Mouse (Mus musculus) frontal cortex, postnatal 10 days (tissue): ENCODE data around the gene Zfp280d.
"Not testable (repeated sequence)": the region's sequence is repeated elsewhere in the genome, so short reads cannot be mapped to it uniquely, and the experiment has no call there.

Source experiments
- DNase-seq, 2 experiments: peaks; one replicate each; pipeline ENCODE4 v3.0.0; 2022; ENCODE audit warnings: low spot score in 2 of 2, mixed read lengths in 1 of 2

Gene Zfp280d

DNA sequence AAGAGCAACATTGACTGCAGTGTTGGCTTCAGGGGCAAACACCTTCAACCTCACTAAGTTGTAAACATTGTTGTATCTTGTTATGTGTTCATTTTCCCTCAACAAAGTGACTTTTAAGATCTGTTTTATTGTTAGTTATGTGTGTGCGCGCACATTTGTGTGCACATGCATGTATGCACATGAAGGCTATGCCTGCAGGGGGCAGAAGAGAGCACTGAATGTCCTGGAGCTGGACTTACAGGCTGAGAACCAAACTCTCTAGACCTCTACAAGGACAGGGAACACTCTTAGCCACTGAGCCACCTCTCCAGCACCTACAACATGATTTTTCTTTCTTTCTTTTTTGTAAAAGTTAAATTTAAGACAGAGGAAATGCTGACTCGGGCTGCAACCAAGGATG lies 99.4 kb downstream of the Zfp280d start:
- DNase-seq, result no peak

DNA sequence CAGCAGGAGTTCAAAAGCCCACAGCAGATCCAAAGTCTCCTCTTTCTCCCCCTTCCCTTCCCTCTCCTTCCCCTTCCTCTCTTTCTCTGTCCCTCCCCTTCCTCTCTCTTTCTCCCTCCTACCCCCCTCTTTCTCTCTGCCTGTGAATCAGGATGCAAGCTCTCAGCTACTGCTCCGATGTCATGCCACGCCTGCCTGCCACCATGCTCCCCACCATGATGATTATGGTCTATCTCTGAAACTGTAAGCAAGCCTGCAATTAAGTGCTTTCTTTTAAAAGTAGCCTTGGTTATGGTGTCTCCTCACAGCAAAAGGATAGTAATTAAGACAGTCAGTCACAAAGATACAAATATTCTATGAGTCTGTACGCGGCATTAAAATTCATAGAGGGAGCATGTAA lies 100.3 kb downstream of the Zfp280d start:
- DNase-seq, result no peak

DNA sequence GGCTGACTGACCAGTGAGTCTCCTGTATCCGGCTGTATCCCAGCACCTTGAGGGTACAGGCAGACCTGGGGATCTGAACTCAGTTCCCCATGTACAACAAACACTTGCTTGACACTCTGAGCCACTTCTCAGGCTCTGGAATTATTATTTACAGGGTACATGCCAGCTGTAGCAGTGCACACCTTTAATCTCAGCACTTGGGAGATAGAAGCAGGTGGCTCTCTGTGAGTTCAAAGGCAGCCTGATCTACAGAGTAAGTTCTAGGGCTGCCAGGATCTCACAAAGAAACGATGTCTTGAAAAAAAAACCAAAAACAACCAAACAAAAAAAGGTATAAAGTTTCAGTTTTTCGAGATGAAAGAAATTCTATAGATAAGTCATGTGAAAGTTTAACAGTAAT lies 101.0 kb downstream of the Zfp280d start:
- DNase-seq, result no peak

DNA sequence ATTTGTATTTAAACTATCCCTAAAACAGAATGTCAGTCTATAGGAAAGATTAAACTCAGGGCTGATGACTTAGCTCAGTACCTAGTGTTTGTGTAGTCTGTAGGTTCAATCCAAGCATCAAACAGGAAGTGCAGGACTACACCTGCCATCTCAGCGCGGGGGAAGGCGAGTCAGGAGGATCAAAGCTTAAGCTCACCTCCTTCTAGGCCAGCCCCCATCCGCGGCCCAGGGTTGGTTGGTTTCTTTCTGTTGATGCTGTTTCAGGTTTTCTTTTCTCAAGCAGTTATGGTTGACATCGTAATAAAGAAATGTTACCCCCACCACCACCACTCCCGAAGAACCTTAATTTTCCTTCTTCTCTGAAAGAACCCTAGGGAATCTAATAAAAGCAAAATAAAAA lies 111.1 kb downstream of the Zfp280d start:
- DNase-seq, result no peak

DNA sequence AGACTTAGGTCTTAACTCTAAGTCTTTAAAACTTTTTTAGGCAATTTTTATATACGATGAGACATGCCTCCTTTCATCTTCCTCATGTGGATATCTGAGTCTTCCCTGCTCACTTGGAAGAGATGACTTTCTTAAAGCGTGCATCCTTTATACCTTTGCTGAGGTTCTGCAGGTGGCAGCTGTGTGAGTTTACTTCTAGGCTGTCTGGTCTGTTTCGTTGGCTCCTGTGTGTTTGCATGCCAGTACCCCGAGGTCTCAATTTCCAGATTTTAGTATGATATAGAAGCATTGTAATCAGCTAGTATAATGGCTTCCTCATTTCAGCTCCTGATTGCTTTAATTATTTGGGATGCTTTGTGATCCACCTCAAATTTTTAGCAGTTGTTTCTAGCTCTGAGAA lies 114.3 kb downstream of the Zfp280d start:
- no peak for DNase-seq

DNA sequence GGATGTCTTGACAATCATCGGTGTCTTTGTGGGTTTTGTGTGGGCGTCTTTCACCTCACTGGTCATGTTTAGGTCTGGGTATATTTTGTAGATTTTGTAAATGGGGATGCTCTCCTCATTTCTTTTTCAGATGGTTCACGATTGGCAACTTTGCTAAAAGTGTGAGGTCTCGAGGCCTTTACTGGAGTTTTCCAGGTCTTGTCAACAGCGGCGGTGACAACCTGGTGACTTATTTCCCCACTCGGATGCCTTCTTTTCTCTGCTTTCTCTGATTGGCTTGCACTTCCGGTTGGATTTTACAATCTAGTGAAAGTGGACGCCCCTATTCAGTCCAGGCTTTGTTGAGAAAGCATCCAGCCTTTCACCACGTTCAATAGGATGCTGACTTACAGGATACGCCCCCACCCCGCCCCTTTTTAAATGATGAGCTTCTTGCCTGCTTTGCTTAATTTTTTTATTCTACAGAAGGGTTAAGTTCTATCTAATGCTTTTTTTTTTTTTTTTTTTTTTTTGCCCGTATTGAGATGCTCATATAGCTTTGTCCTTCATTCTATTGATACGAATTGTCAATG lies 114.9 kb downstream of the Zfp280d start:
- DNase-seq, result no peak

DNA sequence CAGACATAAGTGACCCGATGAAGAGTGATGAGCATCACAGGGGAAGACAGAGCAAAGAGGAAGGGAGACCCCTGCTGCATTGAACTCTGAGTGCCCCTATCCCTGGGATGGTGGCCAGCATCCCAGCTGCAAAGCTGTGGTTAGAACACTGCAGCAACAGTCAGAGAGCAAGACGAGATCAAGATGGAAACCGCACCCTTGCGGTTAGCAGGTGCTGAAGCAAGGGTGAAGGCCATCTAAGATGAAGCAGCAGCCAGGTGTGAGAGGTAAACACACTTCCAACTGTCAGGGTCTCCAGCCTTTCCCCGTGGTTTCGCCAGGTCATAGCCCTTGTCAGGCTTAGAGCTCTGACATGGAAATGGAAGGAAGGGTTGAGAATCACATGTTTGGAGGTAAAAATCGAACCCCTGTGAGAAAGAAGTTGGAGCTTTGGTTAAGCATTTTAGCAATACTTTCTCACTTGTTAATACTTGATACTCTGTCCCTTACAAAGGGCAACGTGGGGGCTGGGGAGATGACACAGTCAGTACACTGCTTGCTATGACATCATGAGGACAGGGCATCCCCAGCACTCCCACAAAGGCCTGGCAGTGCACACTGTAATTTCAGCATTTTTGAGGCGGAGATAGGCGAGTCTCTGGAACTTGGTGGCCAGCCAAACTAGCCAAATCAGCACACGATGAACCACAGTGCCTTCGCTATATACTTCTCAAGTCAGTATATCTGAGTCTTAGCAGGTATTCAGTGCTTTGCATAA lies 115.8 kb downstream of the Zfp280d start:
- no peak for DNase-seq

DNA sequence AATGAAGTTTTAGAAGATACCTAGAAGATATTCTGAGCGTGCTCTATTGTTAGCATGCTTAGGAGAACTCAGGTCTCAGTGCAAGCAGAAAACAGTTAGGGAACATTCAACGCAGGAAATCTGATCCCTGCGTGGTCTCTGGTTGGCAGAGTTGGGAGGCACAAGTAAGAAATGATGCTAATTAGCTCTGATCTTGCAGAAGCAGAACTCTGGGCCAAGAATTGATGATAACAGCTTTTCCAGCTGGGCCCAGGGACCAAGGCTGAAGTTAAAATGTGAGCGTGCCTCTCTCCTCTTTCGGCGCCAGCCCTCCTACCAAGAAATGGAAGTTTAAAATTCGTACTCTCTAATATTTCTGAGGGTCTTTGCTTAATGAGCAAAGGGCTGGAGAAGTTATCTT lies 118.0 kb downstream of the Zfp280d start:
- no peak for DNase-seq

DNA sequence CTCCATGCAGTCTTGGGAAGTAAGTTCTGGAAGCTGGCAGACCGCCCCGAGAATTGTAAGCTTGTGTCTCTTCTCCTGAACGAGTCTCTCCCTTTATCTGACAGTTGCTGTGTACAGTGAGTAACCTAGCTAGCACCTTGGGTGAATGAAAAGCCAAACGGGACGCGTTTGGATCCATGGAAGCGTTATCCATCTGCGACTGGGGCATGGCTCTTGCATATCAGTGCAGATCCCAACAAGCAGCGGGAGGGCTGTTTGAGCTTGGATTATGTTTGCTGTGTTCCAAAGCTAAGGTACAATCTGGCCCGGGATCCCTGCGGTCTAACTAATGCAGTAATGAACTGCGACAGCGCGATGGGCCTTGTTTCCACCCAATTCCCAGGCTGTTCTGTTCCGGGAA lies 118.6 kb downstream of the Zfp280d start:
- DNase-seq, result no peak

DNA sequence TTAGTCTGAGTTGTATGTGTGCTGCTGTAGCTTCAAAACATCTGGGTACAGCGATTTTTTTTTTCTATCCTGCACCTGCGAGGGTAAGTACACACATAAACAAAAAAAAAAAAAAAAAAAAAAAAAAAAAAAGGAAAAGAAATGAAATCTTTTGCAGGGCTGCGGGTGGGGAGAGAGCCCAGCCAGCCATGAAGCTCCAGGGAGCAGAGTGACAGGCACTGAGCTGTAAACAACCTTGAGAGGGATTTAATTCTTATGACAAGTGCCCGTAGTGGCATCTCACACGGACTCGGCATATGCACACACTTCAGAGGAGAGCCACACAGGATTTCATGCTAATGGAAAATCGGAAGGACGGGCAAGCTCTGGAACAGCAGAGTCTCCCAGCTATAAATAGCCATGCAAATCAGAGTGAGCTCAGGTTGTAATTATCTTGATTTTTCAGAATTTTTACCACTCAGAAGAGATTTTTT lies 119.2 kb downstream of the Zfp280d start:
- DNase-seq, result no peak

DNA sequence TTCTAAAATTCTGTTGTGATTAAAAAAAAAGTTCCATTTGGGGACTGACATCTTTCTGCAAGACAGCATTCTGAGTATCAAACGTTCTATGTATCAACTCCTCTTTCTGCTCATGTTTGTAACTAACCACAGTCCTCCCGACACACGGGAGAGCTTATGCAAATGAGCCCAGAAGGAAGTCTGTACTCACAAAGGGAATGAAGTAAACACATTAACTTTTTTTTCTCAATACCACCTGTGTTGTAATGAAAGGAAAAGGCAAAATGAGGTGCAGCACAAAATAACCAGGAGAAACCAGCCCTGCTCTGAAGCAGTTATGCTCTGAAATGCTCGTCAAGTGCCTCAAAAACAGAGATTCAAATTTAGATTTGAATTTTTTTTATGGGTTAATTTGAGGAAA lies 125.5 kb downstream of the Zfp280d start:
- DNase-seq, result no peak

DNA sequence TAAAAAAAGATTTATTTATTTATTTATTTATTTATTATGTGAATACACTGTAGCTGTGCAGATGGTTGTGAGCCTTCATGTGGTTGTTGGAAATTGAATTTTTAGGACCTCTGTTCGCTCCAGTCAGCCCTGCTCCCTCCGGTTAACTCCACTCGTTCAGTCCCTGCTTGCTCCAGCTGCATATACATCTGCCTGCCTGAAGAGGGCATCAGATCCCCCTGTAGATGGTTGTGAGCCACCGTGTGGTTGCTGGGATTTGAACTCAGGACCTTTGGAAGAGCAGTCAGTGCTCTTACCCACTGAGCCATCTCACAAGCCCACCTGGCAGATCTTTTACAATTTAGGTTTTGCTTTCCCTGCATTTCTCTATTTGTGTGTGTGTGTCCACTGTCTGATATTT lies 127.1 kb downstream of the Zfp280d start:
- DNase-seq, result not testable (repeated sequence)

DNA sequence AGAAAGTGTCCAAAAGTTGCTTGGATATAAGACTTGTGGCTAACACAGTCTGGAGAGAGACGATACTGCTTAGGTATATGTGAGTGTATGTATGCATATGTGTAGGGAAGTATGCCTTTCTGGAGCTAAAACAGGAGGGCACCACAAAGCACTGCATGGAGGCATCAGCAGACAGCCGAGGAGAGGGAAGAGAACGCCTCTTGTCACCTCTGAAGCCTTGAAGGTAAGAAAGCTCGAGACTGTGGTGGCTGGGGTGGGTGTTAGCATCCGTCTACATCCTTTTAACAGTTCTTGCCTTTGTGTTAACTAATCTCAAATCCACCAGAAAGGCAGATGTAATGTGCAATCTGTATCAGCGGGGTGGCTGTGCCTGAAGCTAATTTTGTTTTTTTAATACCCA lies 128.8 kb downstream of the Zfp280d start:
- no peak for DNase-seq

DNA sequence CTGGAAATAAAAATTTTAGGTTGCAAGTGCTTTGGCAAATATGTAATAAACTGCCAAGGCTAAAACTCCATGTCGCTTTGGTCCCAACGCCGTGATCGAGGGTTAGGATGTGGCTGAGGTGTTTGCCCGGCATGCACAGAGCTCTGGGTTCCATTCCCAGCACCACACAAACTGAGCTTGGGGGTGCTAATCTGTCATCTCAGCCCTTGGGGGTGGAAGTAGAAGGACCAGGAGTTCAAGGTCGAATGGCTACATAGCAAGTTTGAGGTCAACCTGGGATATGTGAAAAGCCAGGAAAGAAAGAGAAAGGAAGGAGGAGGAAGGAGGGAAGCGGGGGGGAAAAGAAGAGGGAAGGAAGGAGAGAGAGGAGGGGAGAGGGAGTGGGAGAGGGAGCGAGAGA lies 129.8 kb downstream of the Zfp280d start:
- no peak for DNase-seq

DNA sequence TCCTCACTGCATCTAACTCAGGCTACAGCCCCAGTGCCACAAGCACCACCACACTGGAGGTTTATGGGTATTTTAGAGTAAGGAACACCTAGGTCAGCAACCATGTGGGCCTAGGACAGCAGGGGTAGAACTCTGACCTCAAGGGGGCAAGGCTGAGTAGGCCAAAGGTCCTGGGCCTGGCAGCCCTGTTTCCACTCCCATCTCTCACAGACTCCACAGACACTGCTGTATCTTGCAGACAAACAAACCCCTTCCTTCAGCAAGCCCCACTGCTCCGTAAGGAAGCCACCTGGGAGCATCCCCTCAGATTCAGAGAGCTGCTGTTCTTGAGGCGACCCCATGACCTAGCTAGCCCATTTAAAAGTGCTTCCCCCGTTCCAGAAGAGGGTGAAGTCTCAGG lies 130.3 kb downstream of the Zfp280d start:
- DNase-seq, result no peak

DNA sequence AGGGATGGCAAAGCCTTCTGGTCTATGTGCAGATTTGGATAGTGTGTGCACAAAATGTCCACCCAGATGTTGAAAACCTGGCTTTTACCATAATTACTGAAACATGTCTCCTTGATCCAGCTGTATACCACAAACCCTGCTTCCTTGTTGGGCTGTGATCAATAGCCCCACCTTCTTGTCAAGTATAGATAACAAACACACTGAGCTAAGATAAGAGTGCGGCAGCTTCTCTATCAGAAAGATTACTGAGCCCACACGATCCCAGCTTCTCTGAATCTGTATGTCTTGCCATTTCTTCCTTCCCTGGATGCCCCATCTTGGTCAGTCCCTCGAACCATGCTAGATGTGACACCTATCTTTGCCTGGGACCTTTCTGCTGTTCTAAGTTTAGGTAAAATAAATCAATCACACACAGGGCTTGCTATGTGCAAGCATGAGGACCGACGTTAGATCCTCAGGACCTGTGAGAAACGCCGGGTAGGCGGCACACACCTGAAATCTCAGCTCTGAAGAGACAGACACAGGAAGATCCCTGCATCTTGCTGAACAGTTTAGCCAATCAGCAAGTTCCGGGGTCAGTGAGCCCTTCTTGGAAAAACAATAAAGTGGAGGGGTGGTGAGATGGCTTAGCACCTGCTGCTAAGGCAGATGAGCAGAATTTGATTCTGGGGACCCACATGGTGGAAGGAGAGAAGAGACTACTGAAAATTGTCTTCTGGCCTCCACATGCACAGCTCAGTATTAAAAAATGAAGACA lies 131.4 kb downstream of the Zfp280d start:
- DNase-seq, result no peak

DNA sequence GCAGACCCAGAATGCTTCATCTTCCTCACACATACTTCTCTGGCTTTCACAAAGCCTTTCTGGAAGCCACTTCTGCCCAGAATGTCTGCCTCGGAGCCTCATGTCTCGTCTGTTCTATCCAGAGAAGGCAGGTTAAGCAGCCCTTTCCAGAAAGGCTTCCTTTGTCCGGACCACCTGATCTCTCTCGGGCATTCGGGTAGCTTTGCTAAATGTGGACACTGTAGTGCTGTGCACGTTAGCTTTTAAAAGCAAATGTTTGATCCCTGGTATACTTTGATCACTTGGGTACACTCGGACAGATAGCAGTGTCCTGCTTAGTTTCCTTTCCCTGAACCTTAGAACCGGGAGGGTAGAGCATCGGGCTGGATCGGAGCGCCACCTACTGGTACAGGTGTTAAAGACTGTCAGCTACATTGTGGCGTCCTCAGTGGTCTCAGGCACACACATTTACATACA lies 133.5 kb downstream of the Zfp280d start:
- DNase-seq, result peak in 1 of 2 experiments; percentile 70

DNA sequence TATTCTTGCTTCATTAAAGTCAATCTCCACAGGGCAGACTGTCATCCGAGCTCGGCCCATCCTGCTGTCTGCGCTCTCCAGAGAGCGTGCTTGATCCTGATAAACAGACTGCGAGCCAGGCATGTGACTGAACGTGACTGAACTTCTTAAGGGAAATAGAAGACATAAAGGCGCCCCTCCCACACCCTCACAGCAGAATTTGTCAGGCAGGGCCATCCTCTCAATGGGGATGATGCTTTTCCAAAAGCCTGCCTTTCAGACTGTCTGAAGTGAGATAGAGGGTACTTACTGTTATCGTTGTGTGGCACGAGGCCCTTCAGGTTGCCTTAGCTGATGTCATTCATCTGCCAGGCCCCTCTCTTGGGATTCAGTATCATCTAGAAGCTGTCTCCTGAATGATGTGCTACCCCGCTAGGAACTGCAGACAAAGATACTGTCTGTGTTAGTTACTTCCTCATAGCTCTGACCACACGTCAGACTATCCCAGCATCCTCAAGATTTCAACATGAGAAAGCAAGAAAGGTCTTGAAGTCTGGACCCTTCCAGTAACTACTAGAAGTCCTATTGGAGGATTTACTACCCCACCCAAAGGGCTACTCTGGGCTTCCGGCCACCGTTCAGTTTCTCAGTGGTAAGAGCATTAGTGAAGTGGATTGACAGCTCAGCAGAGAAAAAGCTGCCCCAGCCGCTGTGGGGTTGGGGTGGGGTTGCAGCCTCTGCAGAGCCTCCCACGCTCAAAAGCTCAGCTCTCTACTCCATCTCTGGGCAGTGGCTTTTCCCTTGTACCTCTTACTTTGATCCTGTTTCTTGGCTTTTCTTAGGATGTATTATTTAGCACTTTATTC lies 134.9 kb downstream of the Zfp280d start:
- no peak for DNase-seq

DNA sequence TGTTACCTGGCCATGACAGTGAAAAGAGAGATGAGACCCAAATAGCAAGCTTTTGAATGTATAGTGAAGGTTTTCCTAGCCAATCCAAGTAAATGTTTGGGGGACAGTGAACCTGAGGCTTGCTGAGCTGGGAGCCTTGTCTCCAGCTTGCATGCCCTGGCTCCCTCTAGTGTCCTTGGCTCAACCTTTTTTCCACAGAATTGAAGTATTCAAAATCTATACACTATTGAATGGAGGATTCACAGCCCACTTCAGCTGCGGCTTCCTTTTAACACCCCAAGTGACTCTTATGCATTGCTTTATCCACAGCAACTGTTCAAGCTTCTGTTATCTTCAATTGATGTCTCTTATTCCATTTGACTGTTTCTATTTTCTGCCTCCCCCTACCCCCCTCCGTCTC lies 137.1 kb downstream of the Zfp280d start:
- no peak for DNase-seq
